Mouse (Mus musculus) mammary gland, adult 2 months (tissue): ENCODE data around the gene Tmed10. TPM values are rescaled to one million over a fixed set of nuclear protein-coding genes. Genes with fewer than 3 reads are reported as not detected.

Source experiments
- polyA plus RNA-seq: library from polyadenylated mRNA; depleted of rRNA; stranded (reverse); fragments of >200 nt; gene quantifications from 2 replicates; pipeline ENCODE4 v1.2.3, GENCODE M21; 2012; ENCODE audit warnings: low replicate concordance; rRNA removed

Gene Tmed10
- polyA plus RNA-seq = 191 and 335 TPM in 2 replicates

DNA sequence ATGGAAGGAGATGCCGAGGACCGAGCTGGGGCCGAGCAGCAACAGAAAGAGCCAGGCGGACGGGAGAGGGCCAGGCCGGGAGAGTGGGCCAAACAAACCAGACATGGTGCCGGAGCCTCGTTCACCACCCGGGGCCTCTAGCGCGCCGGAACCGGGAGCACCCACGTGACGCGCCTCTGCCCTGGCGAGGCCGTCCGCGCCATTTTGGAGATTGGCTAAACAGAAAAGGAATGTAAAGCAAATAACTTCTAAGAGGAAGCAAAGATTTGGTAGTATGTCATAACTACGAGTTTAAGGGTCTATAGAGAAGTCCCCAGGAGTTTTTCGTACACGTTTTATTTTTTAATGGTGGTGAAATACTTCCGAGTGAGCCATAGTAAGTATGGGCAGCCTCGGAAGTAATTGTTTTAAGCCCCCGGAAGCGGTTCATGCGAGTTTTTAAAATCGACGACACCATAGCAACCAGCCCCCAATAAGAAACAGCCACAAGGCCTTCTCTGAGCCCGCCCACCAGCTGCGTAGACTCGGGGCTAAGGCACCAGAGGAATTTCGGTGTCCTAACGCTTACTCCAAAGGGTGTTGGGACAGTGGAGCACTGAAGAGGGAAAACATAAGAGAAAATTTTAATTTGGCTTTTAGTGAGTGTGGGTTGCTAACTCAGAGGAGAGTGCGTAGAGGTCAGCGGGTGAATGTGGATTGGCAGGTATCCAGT is at the start of gene Tmed10:
Gene Tmed10, minus strand, starts transcription at position 287 of the 712 bp plus-strand sequence.

DNA sequence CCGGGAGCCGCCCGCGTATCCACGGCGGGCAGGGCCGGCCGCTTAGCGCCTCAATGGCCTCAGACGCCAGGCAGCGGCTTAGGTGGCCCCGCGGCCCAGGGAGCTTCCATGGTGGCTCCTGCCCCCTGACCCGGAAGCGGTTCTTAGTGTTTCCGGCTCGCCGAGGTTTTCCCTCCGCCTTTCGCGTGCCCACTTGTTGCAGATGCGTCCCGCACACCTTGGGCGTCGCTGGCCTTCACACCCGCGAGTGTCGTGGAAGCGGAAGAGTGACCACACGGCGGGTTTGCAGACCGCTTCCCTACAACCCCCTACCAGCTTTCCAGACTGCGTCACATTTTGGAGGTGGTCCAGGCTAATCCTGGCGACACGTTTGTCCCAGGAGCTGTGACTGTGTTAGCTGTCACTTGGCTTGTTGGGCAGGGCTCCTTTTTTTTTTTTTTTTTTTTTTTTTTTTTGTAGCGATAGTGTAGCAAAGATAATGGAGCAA is 35.4 kb downstream of the Tmed10 start, which contains the start of gene Nek9:
Gene Nek9, minus strand, starts transcription at position 120 of the 487 bp plus-strand sequence.

Other genes starting within 250 kb of the Tmed10 start
- gene Rps6kl1, start 223.6 kb downstream of the Tmed10 start, polyA plus RNA-seq = 2.2 and 2.7 TPM in 2 replicates
- 2.6 and 4.5 TPM in 2 replicates for gene Pgf, start 197.1 kb downstream of the Tmed10 start, polyA plus RNA-seq
- 92.9 and 109 TPM in 2 replicates for gene Eif2b2, start 155.4 kb downstream of the Tmed10 start, polyA plus RNA-seq
- gene Mlh3, start 104.2 kb downstream of the Tmed10 start, polyA plus RNA-seq = 3.1 and 5.8 TPM in 2 replicates
- gene Acyp1, start 86.4 kb downstream of the Tmed10 start, polyA plus RNA-seq = 5.3 and 7.1 TPM in 2 replicates
- 0.18 and 0.46 TPM in 2 replicates for gene Zc2hc1c, start 86.3 kb downstream of the Tmed10 start, polyA plus RNA-seq
- 26.1 and 36.5 TPM in 2 replicates for gene Nek9, start 35.5 kb downstream of the Tmed10 start, polyA plus RNA-seq
- gene Fos, start 99.0 kb upstream of the Tmed10 start, polyA plus RNA-seq = 32.5 and 34.1 TPM in 2 replicates
- 7.7 and 17.2 TPM in 2 replicates for gene Jdp2, start 224.2 kb upstream of the Tmed10 start, polyA plus RNA-seq